Mouse (Mus musculus): Measurements from ENCODE around the gene Tmem145. TPM values are rescaled to one million over a fixed set of nuclear protein-coding genes. Genes with fewer than 3 reads are reported as not detected.

Gene Tmem145
- polyA plus RNA-seq (2015; fragmentation: Nextera tagmentation; extraction: Ambion mirVana) = 0.10 TPM in 1 of 2 replicates, not detected in the other

DNA sequence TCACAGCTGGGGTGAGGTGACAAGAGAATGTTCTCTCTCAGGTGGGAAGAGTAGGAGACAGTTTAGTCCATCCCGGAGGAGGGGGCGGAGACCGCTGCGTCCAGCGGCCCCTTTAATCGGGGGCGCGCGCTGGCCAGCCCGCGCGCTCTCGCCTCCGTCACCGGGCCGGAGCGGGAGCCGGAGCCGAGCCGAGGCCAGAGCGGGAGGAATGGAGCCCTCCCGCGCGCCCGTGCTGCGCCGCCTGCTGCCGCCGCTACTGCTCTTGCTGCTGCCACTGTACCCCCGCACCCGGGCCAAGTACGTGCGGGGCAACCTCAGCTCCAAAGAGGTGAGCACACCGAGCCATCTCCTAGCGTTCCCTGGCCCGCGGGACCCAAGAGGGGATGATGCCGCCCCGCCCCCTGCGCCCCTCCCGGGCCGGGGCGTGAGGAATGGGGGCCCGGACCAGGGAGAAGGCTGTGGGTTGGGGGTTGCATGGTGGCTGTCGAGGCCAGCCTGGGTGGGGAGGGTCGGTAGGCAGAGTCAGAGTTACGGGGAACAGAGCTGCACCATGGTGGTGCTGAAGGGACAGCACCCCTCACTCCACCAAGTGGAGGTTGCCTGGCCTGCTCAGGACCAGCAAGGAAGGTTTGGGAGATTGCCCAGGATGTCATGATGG, at the start of gene Tmem145:
TSS of gene Tmem145 (plus strand) at position 151 of the 658 bp plus-strand sequence.

DNA sequence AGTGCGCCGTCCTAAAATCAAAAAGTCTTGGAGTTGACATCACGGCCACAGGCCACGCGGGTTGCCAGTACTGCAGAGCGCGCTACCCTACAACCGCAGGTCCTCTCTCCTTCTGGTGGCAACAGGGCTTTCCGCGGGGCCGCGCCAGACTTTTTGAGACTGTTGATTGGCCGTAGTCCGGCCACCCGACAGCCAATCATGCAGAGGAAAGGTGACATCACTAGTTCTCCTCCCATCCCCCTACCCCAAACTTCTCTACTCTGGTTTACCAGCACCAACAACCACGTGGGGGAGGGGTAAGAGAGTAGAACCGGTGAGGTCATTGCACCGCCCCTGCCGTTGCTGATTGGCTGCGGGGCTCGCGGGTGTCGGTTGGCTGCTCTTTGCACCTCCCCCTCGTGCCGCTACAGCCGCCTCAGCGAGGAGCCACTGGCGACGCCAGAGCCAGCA, 38.6 kb upstream of the Tmem145 start, which contains the start of gene Cic:
TSS of gene Cic (plus strand) at position 404 of the 450 bp plus-strand sequence.

GRCm38 (mm10) chr7:25297454-25298325, 8.2 kb upstream of the Tmem145 start, which contains the start of gene Pafah1b3:
Gene Pafah1b3, minus strand, starts transcription at chr7:25297986.

GRCm38 (mm10) chr7:25301063-25301462, 4.8 kb upstream of the Tmem145 start, which contains the start of gene Prr19:
Gene Prr19, plus strand, starts transcription at chr7:25301411.

DNA sequence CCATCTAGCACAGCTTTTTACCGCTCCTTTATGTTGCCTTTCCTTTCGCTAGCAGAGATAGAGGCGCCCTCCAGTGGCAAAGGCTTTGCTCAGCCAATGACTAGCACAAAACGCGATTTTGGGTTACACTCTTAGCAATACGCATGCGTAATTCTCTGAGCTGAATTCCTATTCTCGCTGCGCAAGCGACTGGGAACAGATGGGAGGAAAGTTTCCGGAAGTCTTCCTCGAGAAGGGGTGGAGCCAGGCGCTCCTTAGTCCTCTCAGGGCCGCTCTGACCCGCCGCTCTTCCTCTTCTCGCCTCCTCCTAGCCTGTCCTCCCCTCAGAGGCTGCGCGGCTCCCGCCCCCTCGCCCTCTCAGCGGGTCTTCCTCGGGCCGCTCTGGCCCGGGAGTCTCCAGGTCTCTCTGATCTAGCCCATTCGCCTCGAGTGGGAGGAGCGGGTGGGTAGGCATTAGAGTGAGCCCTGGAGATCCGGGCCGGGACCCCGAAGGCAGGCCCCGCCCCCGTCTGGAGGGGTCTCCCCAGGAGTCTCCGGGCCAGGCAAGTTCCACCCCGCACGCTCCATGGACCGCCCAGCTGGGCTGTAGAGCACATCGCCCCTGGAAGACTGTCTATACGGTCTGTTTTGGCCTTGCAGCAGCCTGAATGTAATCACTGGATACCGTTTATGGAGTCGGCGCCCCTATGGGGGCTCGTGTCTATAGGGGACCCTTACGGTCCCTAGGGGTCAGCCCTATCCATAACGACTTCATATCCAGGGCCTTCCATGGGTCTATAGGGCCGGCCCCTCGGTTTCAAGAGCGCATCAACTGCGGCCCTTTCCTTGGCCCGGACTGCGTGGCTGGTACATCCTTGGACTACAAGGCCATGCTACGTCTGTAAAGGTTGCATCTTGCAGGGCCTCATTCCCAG, 10.9 kb downstream of the Tmem145 start, which contains the start of gene Megf8:
TSS of gene Megf8 (plus strand) at position 633 of the 914 bp plus-strand sequence.

Other genes with a start within 250 kb of the Tmem145 start
- gene Grik5, start 233.8 kb upstream of the Tmem145 start, polyA plus RNA-seq (2015; fragmentation: Nextera tagmentation; extraction: Ambion mirVana) = 2.3 and 2.5 TPM in 2 replicates
- gene Zfp574, start 233.5 kb upstream of the Tmem145 start, polyA plus RNA-seq (2015; fragmentation: Nextera tagmentation; extraction: Ambion mirVana) = 12.6 and 13.3 TPM in 2 replicates
- 0.53 and 0.61 TPM in 2 replicates for gene Pou2f2, start 126.4 kb upstream of the Tmem145 start, polyA plus RNA-seq (2015; fragmentation: Nextera tagmentation; extraction: Ambion mirVana)
- 4.9 and 6.8 TPM in 2 replicates for gene Dedd2, start 85.5 kb upstream of the Tmem145 start, polyA plus RNA-seq (2015; fragmentation: Nextera tagmentation; extraction: Ambion mirVana)
- gene Zfp526, start 84.7 kb upstream of the Tmem145 start, polyA plus RNA-seq (2015; fragmentation: Nextera tagmentation; extraction: Ambion mirVana) = 2.0 and 2.2 TPM in 2 replicates
- gene Gsk3a, start 68.3 kb upstream of the Tmem145 start, polyA plus RNA-seq (2015; fragmentation: Nextera tagmentation; extraction: Ambion mirVana) = 5.7 and 6.7 TPM in 2 replicates
- gene Erf, start 55.3 kb upstream of the Tmem145 start, polyA plus RNA-seq (2015; fragmentation: Nextera tagmentation; extraction: Ambion mirVana) = 6.8 and 8.8 TPM in 2 replicates
- 15.5 and 17.7 TPM in 2 replicates for gene Cic, start 38.4 kb upstream of the Tmem145 start, polyA plus RNA-seq (2015; fragmentation: Nextera tagmentation; extraction: Ambion mirVana)
- 75.9 and 76.1 TPM in 2 replicates for gene Pafah1b3, start 8.1 kb upstream of the Tmem145 start, polyA plus RNA-seq (2015; fragmentation: Nextera tagmentation; extraction: Ambion mirVana)
- gene Prr19, start 4.7 kb upstream of the Tmem145 start, polyA plus RNA-seq (2015; fragmentation: Nextera tagmentation; extraction: Ambion mirVana) = not detected in 2 replicates
- gene Megf8, start 11.1 kb downstream of the Tmem145 start, polyA plus RNA-seq (2015; fragmentation: Nextera tagmentation; extraction: Ambion mirVana) = 5.2 TPM in 2 replicates
- 0.60 and 0.94 TPM in 2 replicates for gene Cnfn, start 63.6 kb downstream of the Tmem145 start, polyA plus RNA-seq (2015; fragmentation: Nextera tagmentation; extraction: Ambion mirVana)
- gene Lipe, start 92.6 kb downstream of the Tmem145 start, polyA plus RNA-seq (2015; fragmentation: Nextera tagmentation; extraction: Ambion mirVana) = 4.5 and 5.9 TPM in 2 replicates
- gene Cxcl17, start 106.8 kb downstream of the Tmem145 start, polyA plus RNA-seq (2015; fragmentation: Nextera tagmentation; extraction: Ambion mirVana) = not detected in 2 replicates
- gene Ceacam1, start 171.5 kb downstream of the Tmem145 start, polyA plus RNA-seq (2015; fragmentation: Nextera tagmentation; extraction: Ambion mirVana) = 2.9 and 7.7 TPM in 2 replicates
- 0.13 and 0.18 TPM in 2 replicates for gene Ceacam2, start 233.8 kb downstream of the Tmem145 start, polyA plus RNA-seq (2015; fragmentation: Nextera tagmentation; extraction: Ambion mirVana)

Measured in urinary bladder, postnatal 0 days (tissue).